Mouse (Mus musculus) small intestine, adult 2 months (tissue): ENCODE results near the gene P3h4.

Source experiments
- CTCF ChIP-seq: fragments of 200-500 bp; IDR thresholded peaks from 2 replicates; pipeline ENCODE4 v1.5.1; 2012; ENCODE audit warnings: low read depth, mild to moderate bottlenecking, control low read depth, inconsistent platforms, low read length, moderate library complexity, mixed read lengths; ENCODE audit not compliant: insufficient replicate concordance, insufficient read length; ENCODE audit errors: extremely low read depth
- POLR2A ChIP-seq: fragments of 200-500 bp; IDR thresholded peaks from 2 replicates; pipeline ENCODE4 v1.6.1; 2012; ENCODE audit warnings: low read depth, mild to moderate bottlenecking, control low read depth, inconsistent platforms, low read length, moderate library complexity

- TF ChIP-seq POLR2A, result no peak
- TF ChIP-seq CTCF, result no peak
Observed at GRCm38 (mm10) chr11:100406273-100406672, 8.4 kb downstream of the P3h4 start.
